Mouse (Mus musculus) MEL (cell line): ENCODE measurements around the gene Trim10. TPM values are rescaled to one million over a fixed set of nuclear protein-coding genes. Genes with fewer than 3 reads are reported as not detected.

Experiments
- DNase-seq: peaks from one replicate; pipeline ENCODE4 v3.0.0; 2011; ENCODE audit warnings: low read depth, low spot score
- H3K27ac ChIP-seq: 2 replicates; pipeline ENCODE4 v1.5.1; 2012; ENCODE audit warnings: low read depth, mild to moderate bottlenecking, control low read depth, low read length, moderate library complexity; ENCODE audit not compliant: control insufficient read depth
- H3K27me3 ChIP-seq, 2 experiments: fragments of 150-350 bp in 1 of 2; sonication (generic) in 1 of 2; 2 replicates each; pipeline ENCODE4 v1.6.1; 2012; ENCODE audit warnings: low read length in 2 of 2, mild to moderate bottlenecking in 2 of 2, improper control_type of control experiment in 1 of 2, moderate library complexity in 1 of 2; ENCODE audit not compliant: insufficient read depth in 2 of 2, control insufficient read depth in 1 of 2
- H3K36me3 ChIP-seq, 2 experiments: 2 replicates each; pipeline ENCODE4 v1.6.1; 2012 to 2014; ENCODE audit warnings: low read length in 2 of 2, improper control_type of control experiment in 1 of 2, inconsistent platforms in 1 of 2, mild to moderate bottlenecking in 1 of 2; ENCODE audit not compliant: insufficient read depth in 2 of 2, control insufficient read depth in 1 of 2
- H3K4me1 ChIP-seq, 2 experiments: fragments of 150-350 bp in 1 of 2; sonication (generic) in 1 of 2; 2 replicates each; pipeline ENCODE4 v1.6.1; 2012; ENCODE audit warnings: low read length in 2 of 2, improper control_type of control experiment in 1 of 2, mild to moderate bottlenecking in 1 of 2; ENCODE audit not compliant: insufficient read depth in 2 of 2, control insufficient read depth in 1 of 2
- H3K4me3 ChIP-seq, 2 experiments: fragments of 150-350 bp in 1 of 2; sonication (generic) in 1 of 2; 2 replicates each; pipeline ENCODE4 v1.5.1; 2012; ENCODE audit warnings: low read depth in 2 of 2, low read length in 2 of 2, mild to moderate bottlenecking in 2 of 2, moderate library complexity in 2 of 2, control low read depth in 1 of 2, improper control_type of control experiment in 1 of 2; ENCODE audit not compliant: control insufficient read depth in 1 of 2, insufficient read depth in 1 of 2
- H3K79me2 ChIP-seq: 2 replicates; pipeline ENCODE4 v1.6.1; 2012; ENCODE audit warnings: mild to moderate bottlenecking, low read length, moderate library complexity; ENCODE audit not compliant: control insufficient read depth, poor library complexity, insufficient read depth
- H3K9ac ChIP-seq: 2 replicates; pipeline ENCODE4 v1.6.1; 2012; ENCODE audit warnings: low read depth, mild to moderate bottlenecking, control low read depth, low read length, moderate library complexity; ENCODE audit not compliant: control insufficient read depth, poor library complexity, severe bottlenecking
- H3K9me3 ChIP-seq: fragments of 150-350 bp; sonication (generic); replicated peaks from 2 replicates; pipeline ENCODE4 v1.6.1; 2012; ENCODE audit warnings: mild to moderate bottlenecking, low read length, improper control_type of control experiment, moderate library complexity; ENCODE audit not compliant: insufficient read depth
- CHD1 ChIP-seq: IDR thresholded peaks from 2 replicates; pipeline ENCODE4 v1.6.1; 2012; ENCODE audit warnings: low read depth, mild to moderate bottlenecking, inconsistent platforms, low read length, improper control_type of control experiment
- CHD2 ChIP-seq: IDR thresholded peaks from 2 replicates; pipeline ENCODE4 v1.6.1; 2011; ENCODE audit warnings: low read length, improper control_type of control experiment
- EP300 ChIP-seq, 2 experiments: IDR thresholded peaks; 2 replicates each; pipeline ENCODE4 v1.6.1; 2011; ENCODE audit warnings: improper control_type of control experiment in 2 of 2, low read length in 2 of 2, low read depth in 1 of 2, mild to moderate bottlenecking in 1 of 2
- GABPA ChIP-seq: IDR thresholded peaks from 2 replicates; pipeline ENCODE4 v1.6.1; 2012; ENCODE audit warnings: low read depth, mild to moderate bottlenecking, inconsistent platforms, low read length, improper control_type of control experiment, moderate library complexity
- GATA1 ChIP-seq: IDR thresholded peaks from 2 replicates; pipeline ENCODE4 v1.6.1; 2011; ENCODE audit warnings: low read depth, low read length, improper control_type of control experiment
- JUND ChIP-seq: IDR thresholded peaks from 2 replicates; pipeline ENCODE4 v1.6.1; 2011; ENCODE audit warnings: low read depth, mild to moderate bottlenecking, improper control_type of control experiment, low read length
- KAT2A ChIP-seq: conservative IDR thresholded peaks from 2 replicates; pipeline ENCODE4 v1.6.1; 2012; ENCODE audit warnings: low read depth, low read length, improper control_type of control experiment, inconsistent platforms
- MAFK ChIP-seq: IDR thresholded peaks from 2 replicates; pipeline ENCODE4 v1.6.1; 2011; ENCODE audit warnings: low read depth, mild to moderate bottlenecking, low read length, improper control_type of control experiment, borderline replicate concordance
- MAZ ChIP-seq: IDR thresholded peaks from 2 replicates; pipeline ENCODE4 v1.6.1; 2012; ENCODE audit warnings: low read depth, mild to moderate bottlenecking, inconsistent platforms, low read length, improper control_type of control experiment
- MEF2A ChIP-seq: IDR thresholded peaks from 2 replicates; pipeline ENCODE4 v1.6.1; 2014; ENCODE audit warnings: low read depth, mild to moderate bottlenecking, inconsistent platforms, low read length, improper control_type of control experiment; ENCODE audit not compliant: poor library complexity, insufficient replicate concordance, severe bottlenecking; ENCODE audit errors: extremely low read depth
- MYC ChIP-seq: IDR thresholded peaks from 2 replicates; pipeline ENCODE4 v1.6.1; 2011; ENCODE audit warnings: low read depth, mild to moderate bottlenecking, low read length, improper control_type of control experiment, moderate library complexity
- NELFE ChIP-seq: IDR thresholded peaks from 2 replicates; pipeline ENCODE4 v1.6.1; 2011; ENCODE audit warnings: low read depth, low read length, improper control_type of control experiment
- NRF1 ChIP-seq: IDR thresholded peaks from 2 replicates; pipeline ENCODE4 v1.6.1; 2014; ENCODE audit warnings: low read depth, mild to moderate bottlenecking, inconsistent platforms, low read length, improper control_type of control experiment, moderate library complexity; ENCODE audit not compliant: poor library complexity, insufficient read depth, severe bottlenecking
- POLR2A ChIP-seq, 2 experiments: IDR thresholded peaks; 2 replicates each; pipeline ENCODE4 v1.6.1; 2011 to 2012; ENCODE audit warnings: low read length in 2 of 2, mild to moderate bottlenecking in 2 of 2, control low read depth in 1 of 2, improper control_type of control experiment in 1 of 2, low read depth in 1 of 2, moderate library complexity in 1 of 2; ENCODE audit not compliant: control insufficient read depth in 1 of 2, insufficient read depth in 1 of 2, poor library complexity in 1 of 2
- POLR2AphosphoS2 ChIP-seq: IDR thresholded peaks from 2 replicates; pipeline ENCODE4 v1.6.1; 2011; ENCODE audit warnings: low read length, improper control_type of control experiment
- POLR2AphosphoS5 ChIP-seq: IDR thresholded peaks from 2 replicates; pipeline ENCODE4 v1.6.1; 2012; ENCODE audit warnings: low read depth, borderline replicate concordance, mild to moderate bottlenecking, inconsistent platforms, low read length, moderate library complexity, mixed read lengths
- RAD21 ChIP-seq: IDR thresholded peaks from 2 replicates; pipeline ENCODE4 v1.6.1; 2011; ENCODE audit warnings: mild to moderate bottlenecking, low read depth, low read length, improper control_type of control experiment
- RCOR1 ChIP-seq: IDR thresholded peaks from 2 replicates; pipeline ENCODE4 v1.6.1; 2012; ENCODE audit warnings: low read depth, mild to moderate bottlenecking, inconsistent platforms, low read length, improper control_type of control experiment
- SIN3A ChIP-seq: IDR thresholded peaks from 2 replicates; pipeline ENCODE4 v1.6.1; 2012; ENCODE audit warnings: low read length, improper control_type of control experiment, inconsistent platforms
- SMC3 ChIP-seq: IDR thresholded peaks from 2 replicates; pipeline ENCODE4 v1.6.1; 2011; ENCODE audit warnings: low read depth, low read length, improper control_type of control experiment
- TAL1 ChIP-seq: IDR thresholded peaks from 2 replicates; pipeline ENCODE4 v1.6.1; 2012; ENCODE audit warnings: mild to moderate bottlenecking, inconsistent platforms, low read length, moderate library complexity, mixed read lengths
- TBP ChIP-seq: IDR thresholded peaks from 2 replicates; pipeline ENCODE4 v1.8.0; 2011; ENCODE audit warnings: low read depth, low read length, improper control_type of control experiment
- USF2 ChIP-seq, 2 experiments: IDR thresholded peaks; 2 replicates each; pipeline ENCODE4 v1.6.1; 2011 to 2012; ENCODE audit warnings: improper control_type of control experiment in 2 of 2, low read length in 2 of 2, borderline replicate concordance in 1 of 2, inconsistent platforms in 1 of 2, low read depth in 1 of 2, mild to moderate bottlenecking in 1 of 2; ENCODE audit not compliant: insufficient read depth in 1 of 2
- ZC3H11A ChIP-seq: IDR thresholded peaks from 2 replicates; pipeline ENCODE4 v1.6.1; 2012; ENCODE audit warnings: low read depth, mild to moderate bottlenecking, inconsistent platforms, low read length, improper control_type of control experiment
- ZMIZ1 ChIP-seq: IDR thresholded peaks from 2 replicates; pipeline ENCODE4 v1.6.1; 2012; ENCODE audit warnings: low read depth, mild to moderate bottlenecking, inconsistent platforms, low read length, improper control_type of control experiment, moderate library complexity
- polyA plus RNA-seq, 2 experiments: library from polyadenylated mRNA; stranded (reverse) in 1 of 2; unstranded in 1 of 2; fragments of >175 nt in 1 of 2; fragments of >200 nt in 1 of 2; gene quantifications; 2 replicates each; pipeline versions ENCODE4 v1.2.1 to v1.2.4; 2012; ENCODE audit warnings: low replicate concordance in 2 of 2, low read depth in 1 of 2; ENCODE audit not compliant: insufficient read length in 2 of 2, insufficient read depth in 1 of 2, missing spikeins in 1 of 2
- total RNA-seq: library from RNA; depleted of rRNA; stranded (reverse); fragments of 300-350 nt; gene quantifications from 2 replicates; pipeline ENCODE4 v1.2.3, GENCODE M21; 2012

Gene Trim10
- total and polyA plus RNA-seq, 3 experiments: 30.2 to 30.4 TPM; not detected in 1

DNA sequence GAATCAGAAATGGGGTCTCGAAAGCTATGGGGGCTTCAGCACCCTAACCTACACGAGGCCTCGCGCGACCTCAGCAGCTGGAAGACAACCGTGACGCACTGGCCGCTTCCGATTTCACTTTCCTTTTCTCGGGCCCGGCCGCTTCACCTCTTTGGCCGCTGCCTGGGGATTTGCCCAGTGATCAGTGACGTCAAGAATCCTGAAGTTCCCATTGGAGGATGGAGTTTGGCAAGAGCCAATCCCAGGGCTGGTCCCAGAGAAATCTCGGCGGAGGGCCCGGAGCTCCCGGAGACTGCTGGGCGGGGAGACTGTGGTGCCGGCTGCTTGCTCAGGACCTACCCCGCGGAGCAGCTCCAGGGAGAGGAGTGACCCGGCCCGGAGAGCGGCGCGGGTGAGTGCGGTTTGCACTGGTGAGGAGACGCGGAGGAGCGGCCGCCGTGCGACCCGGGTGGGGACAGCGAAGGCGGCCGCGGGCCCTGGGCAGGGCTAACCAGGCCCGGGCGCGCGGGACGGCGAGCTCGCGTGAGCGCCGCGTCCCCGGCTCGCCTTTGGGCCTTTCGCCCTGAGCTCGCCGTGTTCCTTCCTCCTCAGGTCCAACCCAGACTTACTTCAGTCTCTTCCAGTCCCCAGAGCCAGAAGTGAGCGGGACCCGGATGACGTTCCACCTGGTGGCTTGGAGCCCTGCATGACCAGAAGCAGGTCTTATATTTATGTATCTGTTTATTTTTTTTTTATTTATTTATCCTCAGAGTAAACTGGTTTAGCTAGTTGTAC, 32.3 kb upstream of the Trim10 start, which contains the start of gene Trim26 (continued):
- TF ChIP-seq MAZ (0 out of 2 replicates have a peak, but pooled peaks have one; percentile 23), POLR2AphosphoS5 (no peak), NELFE (no peak; the same call in none of the 2 replicates), KAT2A (no peak), TAL1 (no peak), MYC (no peak), GATA1 (no peak), TBP (no peak), ZMIZ1 (no peak), SMC3 (no peak), SIN3A (peak; percentile 49; the same call in 1 of the 2 replicates), GABPA (no peak), NRF1 (0 out of 2 replicates have a peak, but pooled peaks have one; percentile 25), RAD21 (no peak), CHD2 (peak; percentile 94), MEF2A (no peak), POLR2A (IDR thresholded peaks at IDR 0.05; ENCODE audit: control insufficient read depth in 1 of 2, insufficient read depth in 1 of 2, low read depth in 1 of 2, low read length in 2 of 2, poor library complexity in 1 of 2) (peak; percentile 24 to 50; a peak in 1 of 4 replicates), EP300 (IDR thresholded peaks at IDR 0.05; ENCODE audit: low read depth in 1 of 2, low read length in 2 of 2) (no peak), ZC3H11A (no peak), JUND (no peak), POLR2AphosphoS2 (no peak), USF2 (IDR thresholded peaks at IDR 0.05; ENCODE audit: borderline replicate concordance in 1 of 2, insufficient read depth in 1 of 2, low read depth in 1 of 2, low read length in 2 of 2) (no peak)

DNA sequence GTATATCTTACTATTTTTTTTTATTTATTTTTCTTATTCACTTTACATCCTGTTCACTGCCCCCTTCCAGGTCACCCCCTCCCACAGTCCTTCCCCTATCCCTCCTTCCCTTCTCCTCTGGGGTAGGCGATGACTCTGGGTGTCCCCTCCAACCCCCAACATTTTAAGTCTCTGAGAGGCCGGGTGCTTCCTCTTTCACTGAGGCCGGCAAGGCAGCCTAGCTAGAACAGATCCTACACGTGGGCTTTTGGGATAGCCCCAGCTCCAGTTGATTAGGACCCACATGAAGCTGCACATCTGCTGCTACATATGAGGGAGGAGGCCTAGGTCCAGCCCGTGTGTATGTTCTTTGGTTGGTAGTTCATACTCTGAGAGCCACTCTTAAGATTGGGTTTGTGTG, 30.4 kb upstream of the Trim10 start:
- Histone ChIP-seq H3K9ac (no peak overlapping the region), H3K4me1 (peaks cover 10 to 19% of the 10 kb centered on the region in 2 experiments), H3K4me3 (no peak overlapping the region), H3K79me2 (no peaks in the 10 kb centered on the region), H3K36me3 (peaks cover 0 to 12% of the 10 kb centered on the region in 2 experiments; a peak in 2 of 4 replicates), H3K27ac (no peak overlapping the region), H3K9me3 (no peaks in the 10 kb centered on the region), H3K27me3 (peaks cover 0 to 2% of the 10 kb centered on the region in 2 experiments; a peak in 1 of 4 replicates)
- TF ChIP-seq TAL1 (no peak), MEF2A (no peak), MYC (no peak), USF2 (IDR thresholded peaks at IDR 0.05; ENCODE audit: borderline replicate concordance in 1 of 2, insufficient read depth in 1 of 2, low read depth in 1 of 2, low read length in 2 of 2) (no peak), CHD1 (no peak), SIN3A (no peak), POLR2A (IDR thresholded peaks at IDR 0.05; ENCODE audit: control insufficient read depth in 1 of 2, insufficient read depth in 1 of 2, low read depth in 1 of 2, low read length in 2 of 2, poor library complexity in 1 of 2) (no peak), RCOR1 (no peak), MAFK (no peak), ZMIZ1 (no peak)
- peak; percentile 50 for DNase-seq
